Mouse (Mus musculus) kidney, postnatal 36 days (tissue): ENCODE measurements at regions not wholly inside any gene's neighbourhood (a gene's known extent, or its start where the extent isn't known, plus 50 kb on each side); places are given as distances from the start of the nearest gene placed in this dataset.
A peak's percentile ranks its signal among the peaks of the same experiment; 100 is the strongest.
"Not testable (repeated sequence)": the region's sequence is repeated elsewhere in the genome, so short reads cannot be mapped to it uniquely, and the experiment has no call there.

Experiments
- DNase-seq, 2 experiments: peaks; one replicate each; pipeline ENCODE4 v3.0.0; 2021 to 2022; ENCODE audit warnings: mixed read lengths in 2 of 2

- no peak for DNase-seq
These were observed 60.5 kb downstream of the Ptgs2 start for GRCm38 (mm10) chr1:150160314-150160713.

DNA sequence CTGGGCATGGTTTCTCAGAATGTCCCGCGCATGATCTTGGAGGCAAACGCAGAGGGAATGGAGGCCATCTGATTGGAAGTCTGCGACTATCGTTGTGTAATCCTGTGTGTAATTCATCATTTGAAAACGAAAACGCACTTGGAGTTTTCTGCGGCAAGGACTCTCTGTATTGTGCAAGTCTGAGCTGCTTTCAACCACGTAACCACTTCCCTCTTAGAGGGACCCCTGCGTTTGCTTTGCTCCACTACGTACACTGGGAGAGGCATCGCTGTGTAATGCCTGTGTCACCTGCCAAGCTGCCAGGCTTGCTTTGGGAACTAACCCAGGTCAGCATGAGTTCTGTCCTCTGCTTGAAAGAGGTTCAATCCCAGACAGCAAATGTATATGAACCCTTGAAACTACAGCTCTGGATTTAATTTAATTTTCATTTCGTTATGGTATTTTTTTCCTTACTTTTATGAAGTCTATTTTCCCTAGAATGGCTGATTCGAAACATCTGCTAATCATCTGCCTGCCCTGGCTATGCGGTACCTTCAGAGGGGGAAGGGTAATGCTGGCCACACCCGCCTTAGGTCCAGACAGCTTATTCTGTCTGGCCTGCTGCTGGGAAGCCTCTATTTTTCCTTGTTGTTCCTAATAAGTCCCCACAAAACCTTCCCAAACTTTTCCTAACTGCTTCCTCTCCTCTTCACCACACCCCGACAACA, 65.2 kb downstream of the Ptgs2 start:
- DNase-seq: no peak

DNA sequence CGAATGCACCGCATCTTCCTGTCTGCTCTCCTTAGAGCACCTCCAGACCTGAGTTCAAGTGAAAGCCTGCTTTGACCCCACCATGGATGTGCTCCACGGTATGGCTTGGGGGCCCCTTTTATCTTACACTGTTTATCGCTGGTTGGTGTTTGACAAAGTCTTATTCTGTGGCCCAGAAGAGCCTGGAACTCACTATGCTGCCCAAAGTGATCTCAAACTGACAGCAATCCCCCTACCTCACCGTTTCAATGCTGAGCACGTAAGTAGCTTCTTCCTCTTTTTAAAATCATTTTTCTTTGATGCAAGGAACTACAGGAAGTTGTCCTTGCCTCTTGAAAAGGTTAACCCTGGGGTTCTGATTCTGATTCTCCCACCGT, 65.8 kb downstream of the Ptgs2 start:
- DNase-seq: no peak

DNA sequence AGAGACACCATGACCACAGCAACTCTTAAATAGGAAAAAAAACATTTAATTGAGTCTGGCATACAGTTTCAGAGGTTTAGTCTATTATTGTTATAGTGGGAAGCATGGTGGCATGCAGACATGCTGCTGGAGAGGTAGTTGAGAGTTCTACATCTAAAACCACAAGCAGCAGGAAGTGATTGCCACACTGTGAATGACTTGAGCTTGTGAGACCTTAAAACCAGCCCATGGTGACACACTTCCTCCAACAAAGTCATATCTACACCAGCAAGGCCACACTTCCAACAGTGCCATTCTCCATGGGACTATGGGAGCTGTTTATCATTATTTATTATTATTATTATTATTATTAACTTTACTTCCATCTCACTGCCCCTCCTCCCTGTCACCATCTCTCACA, 67.3 kb downstream of the Ptgs2 start:
- DNase-seq: no peak

DNA sequence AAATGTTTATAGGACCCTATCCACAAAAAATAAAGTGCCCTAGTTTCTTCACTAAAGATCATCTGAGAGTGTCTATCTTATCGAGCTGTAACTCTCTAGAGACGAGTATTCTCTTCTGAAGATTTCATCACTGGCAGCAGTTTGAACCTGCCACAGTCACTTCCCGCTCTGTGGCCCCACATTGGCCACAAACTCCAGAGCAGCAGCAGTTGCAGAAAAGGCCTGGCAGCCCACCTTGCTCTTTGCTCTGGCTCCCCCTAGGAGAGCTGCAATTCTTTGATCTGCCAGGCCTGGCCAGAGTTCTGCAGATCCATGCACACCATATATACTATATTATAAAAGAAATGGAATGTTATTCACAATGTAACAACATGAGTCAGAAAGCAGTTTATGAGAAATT, 74.4 kb downstream of the Ptgs2 start:
- DNase-seq: no peak

DNA sequence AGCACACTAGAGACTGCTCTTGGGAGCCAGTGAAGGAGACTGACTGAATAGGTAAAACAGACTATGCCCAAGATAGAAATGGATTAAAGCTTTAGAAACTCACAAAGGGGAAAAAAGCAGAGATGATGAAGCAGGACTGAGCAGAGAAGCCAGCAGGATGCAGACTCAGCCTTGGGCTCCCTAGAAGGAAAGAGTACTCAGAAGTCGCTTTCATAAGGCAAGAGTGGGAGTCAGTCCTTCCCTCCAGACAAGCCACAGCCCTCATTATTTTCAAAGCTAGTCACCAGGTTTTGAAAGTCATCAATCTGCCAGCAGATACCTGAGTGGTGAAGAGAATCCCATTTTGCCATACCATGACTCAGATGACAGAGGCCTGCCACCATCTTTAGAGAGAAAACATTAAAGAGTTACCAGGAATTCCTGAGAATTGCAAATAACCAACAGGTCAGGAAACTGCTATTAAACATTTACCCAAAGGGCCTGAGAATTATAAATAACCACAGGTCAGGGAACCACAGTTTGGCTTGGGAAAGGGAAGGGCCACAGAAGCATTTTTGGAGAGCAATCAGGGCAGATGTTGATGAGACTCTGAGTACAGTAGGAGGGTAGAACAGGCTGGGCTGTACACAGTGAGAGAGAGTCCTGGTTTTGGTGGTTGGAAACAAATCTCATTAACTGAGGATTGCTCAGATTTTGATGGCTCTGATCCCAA, 77.4 kb downstream of the Ptgs2 start:
- DNase-seq: peak in 1 of 2 experiments; percentile 5

DNA sequence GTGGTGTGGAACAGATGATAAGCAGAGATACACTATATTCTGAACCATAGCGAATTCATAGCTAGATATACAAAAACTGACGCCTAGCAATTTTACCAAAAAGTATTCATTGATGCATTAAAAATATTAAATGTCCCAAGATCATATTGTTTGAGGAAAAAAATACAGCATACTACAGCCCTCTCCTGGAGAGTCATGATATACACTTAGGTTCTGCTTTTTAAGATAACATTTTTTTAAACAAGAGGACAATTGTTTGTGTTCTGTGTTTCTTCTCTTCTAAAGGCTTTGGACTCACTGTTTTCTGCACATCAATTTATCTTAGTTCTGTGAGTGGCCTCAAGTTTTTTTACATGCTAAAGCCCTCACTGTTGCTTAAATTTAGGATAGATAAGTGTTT, 102.2 kb downstream of the Ptgs2 start:
- no peak for DNase-seq

- DNase-seq: no peak
These were observed 106.8 kb upstream of the Pdc start for GRCm38 (mm10) chr1:150212454-150212853.

- no peak for DNase-seq
These were observed 102.5 kb upstream of the Pdc start for GRCm38 (mm10) chr1:150216672-150217071.

- no peak for DNase-seq
These were observed 100.4 kb upstream of the Pdc start for GRCm38 (mm10) chr1:150218802-150219201.

DNA sequence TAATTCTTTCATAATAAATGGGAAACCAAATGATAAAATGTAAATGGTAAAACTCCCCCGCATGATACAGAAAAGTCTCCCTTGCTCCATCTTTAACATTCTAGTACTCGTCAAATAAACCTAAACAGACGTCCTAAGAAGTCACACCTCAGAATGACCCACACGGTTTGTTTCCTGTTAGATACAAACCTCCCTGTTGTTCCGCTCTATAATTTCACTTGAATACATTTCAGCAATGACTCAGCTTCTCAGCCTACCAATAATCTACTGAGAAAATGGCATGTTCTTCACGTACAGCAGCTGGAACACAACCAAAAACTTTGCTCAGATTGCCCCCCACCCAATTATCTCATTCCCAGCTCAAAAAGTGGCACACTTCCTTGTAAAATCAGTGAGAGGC, 93.7 kb upstream of the Pdc start:
- no peak for DNase-seq

DNA sequence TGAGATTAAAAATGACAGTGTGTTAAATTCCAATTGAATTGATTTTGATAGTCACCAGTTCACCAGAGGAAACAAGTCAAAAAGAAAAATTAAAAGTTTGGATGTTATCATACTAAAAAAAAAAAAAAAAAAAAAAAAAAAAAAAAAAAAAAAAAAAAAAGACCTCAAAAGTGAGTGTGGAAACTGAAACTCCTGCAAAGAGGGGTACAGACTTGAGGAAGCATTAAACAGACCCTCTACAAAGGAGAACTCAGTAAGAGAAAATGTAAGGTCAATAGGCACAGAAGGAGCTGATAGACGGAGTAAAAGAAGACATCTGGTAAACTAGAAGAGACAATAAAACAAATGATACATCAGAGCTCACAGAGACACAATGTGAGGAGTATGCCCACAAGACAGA, 79.7 kb upstream of the Pdc start:
- DNase-seq: not testable (repeated sequence)

- no peak for DNase-seq
These were observed 79.1 kb upstream of the Pdc start for GRCm38 (mm10) chr1:150240110-150240509.

DNA sequence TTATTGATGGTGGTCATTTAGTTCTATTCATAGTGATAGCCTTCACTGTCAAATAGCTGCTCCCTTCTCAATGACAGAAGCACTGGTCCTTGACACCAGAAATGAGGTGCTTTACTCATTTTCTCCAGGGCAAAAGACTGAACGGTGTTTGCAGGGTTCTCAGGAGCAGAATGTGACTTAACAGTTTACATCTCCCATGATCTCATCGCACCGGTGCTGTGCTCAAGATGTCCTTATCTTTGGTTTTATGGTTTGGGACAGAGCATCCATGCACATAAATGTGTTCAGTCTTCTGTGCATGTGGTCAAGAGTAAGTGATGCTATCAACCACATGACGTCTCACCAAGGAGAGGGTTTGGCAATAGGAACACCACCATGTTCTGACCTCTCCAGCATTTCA, 78.1 kb upstream of the Pdc start:
- DNase-seq: no peak

DNA sequence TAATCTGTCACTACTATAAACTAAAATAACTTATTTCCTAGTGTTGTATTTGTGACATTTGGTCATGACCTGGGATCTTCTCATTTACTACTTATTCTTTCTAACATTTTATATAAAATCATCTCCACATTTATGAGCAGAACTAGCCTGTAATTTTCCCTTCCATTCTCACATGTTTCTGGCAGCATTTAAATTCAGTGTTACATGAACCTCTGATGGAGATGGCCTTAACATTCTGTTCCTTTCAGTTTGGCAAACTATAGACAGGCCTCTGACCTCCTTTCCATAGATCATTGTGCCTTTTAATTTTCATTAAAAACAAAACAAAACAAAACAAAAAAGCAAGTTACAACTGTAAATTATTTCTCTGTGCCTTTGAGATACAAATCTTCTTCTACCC, 77.1 kb upstream of the Pdc start:
- no peak for DNase-seq

GRCm38 (mm10) chr1:150244916-150245315, 74.3 kb upstream of the Pdc start:
- DNase-seq: no peak

GRCm38 (mm10) chr1:150251422-150251821, 67.8 kb upstream of the Pdc start:
- DNase-seq: no peak

- no peak for DNase-seq
These were observed 67.3 kb upstream of the Pdc start for GRCm38 (mm10) chr1:150251876-150252275.

- DNase-seq: peak in 1 of 2 experiments; percentile 16
These were observed 61.6 kb upstream of the Pdc start for GRCm38 (mm10) chr1:150257596-150257995.

DNA sequence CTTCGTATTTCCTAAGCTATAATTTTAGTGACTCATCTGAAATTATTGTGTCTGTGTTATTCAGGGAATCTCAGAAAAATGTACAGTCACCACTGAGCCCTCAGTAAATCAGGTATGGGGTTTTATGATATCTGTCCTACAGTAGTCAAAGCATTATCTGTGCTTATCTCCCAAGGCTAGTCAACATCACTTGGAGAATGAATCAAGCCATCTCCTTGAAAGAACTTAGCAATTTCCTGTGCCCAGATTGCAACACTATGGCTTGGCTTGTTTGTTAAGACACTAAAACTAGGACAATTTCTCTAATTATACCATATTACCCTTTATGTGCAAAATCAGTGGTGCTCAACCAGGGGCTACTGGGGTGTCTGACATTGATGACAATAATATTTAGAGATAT, 58.9 kb upstream of the Pdc start:
- DNase-seq: no peak

DNA sequence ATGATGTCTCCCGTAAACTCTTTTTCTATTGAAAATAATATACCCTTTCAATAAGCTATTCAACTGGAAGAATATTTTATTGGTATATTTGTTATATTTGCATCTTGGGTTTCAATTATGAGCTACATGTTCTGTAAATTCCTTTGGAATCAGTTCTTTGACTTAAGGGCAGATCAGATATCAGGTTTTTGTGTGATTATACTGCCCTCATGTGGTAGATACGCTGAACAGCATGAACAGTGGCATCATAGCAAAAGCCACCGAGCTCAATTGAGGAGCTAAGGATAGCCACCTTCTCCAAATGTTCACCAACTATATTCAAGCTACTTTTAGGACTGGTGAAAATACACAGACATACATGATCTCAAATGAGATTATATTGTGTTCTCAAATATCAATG, 52.7 kb upstream of the Pdc start:
- peak; percentile 4 to 8 for DNase-seq

- no peak for DNase-seq
These were observed 52.2 kb upstream of the Pdc start for GRCm38 (mm10) chr1:150267003-150267402.
